Mouse (Mus musculus): ENCODE results near the gene H2-M10.1. TPM values are rescaled to one million over a fixed set of nuclear protein-coding genes. Genes with fewer than 3 reads are reported as not detected.
"Not testable (repeated sequence)": the region's sequence is repeated elsewhere in the genome, so short reads cannot be mapped to it uniquely, and the experiment has no call there.

The H2-M10.1 gene
- total RNA-seq (2015; ENCODE audit: low replicate concordance): not detected in 2 replicates
- not detected in 2 replicates for total RNA-seq (2017; ENCODE audit: low replicate concordance)

DNA sequence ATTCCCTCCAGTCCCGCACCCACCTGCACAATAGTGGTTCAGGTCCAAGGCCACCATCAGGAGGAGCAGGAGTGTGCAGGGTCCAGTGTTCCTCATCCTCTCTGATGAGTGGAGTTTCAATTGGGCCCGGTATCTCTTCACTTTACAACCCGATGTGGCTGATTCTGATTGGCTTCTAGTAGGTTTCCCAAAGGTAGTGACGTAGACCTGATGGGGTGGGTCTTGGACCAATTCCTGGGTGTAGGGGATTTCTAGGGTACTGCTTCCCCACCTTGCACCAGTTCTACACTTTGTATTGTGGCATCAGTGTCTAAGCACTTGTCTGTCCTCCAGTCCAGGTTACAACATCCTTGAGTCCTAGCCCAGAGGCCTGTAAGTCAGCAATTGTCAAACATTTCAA lies at the start of gene H2-M10.1:
TSS of gene H2-M10.1 (minus strand) at position 101 of the 400 bp plus-strand sequence.
- ATAC-seq (replicated peaks; ENCODE audit: low FRiP score, poor library complexity, severe bottlenecking): no peak

DNA sequence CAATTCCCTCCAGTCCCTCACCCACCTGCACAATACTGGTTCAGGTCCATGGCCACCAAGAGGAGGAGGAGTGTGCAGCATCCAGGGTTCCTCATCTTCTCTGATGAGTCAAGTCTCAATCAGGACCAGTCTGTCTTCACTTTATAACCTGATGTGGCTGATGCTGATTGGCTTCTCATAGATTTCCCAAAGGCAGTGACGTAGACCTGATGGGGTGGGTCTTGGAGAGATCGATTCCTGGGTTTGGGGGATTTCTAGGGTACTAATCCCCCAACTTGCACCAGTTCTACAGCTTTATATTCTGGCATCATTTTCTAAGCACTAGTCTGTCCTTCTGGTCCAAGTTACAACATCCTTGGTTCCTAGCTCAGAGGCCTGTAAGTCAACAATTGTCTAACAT lies 42.4 kb upstream of the H2-M10.1 start, which contains the start of gene H2-M10.3:
TSS of gene H2-M10.3 (minus strand) at position 101 of the 400 bp plus-strand sequence.
- not testable (repeated sequence) for ATAC-seq (replicated peaks; ENCODE audit: low FRiP score, poor library complexity, severe bottlenecking)

- ATAC-seq (replicated peaks; ENCODE audit: low FRiP score, poor library complexity, severe bottlenecking): not testable (repeated sequence)
Measured at GRCm38 (mm10) chr17:36362404-36362803, 36.4 kb upstream of the H2-M10.1 start.

- peak; percentile 86 for ATAC-seq (replicated peaks; ENCODE audit: low FRiP score, poor library complexity, severe bottlenecking)
Measured at GRCm38 (mm10) chr17:36357512-36357911, 31.6 kb upstream of the H2-M10.1 start.

DNA sequence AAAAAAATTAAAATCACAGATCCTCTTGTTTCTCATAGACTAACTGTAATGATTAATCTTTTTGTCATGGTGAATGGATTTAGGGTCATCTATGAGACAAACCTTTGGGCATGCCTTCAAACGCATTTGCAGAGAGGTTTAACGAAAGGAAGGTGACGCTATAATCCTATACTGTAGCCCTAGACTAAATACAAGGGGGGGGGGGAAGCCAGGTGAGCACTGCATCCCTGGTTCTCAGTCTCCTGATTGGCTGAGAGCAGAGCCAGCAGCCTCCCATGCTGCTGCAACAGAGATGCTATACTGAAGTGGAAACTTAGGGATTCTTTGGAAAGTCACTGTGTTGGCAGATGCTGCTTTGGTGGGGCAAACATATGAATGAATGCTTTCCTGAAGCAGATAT lies 29.8 kb upstream of the H2-M10.1 start:
- ATAC-seq (replicated peaks; ENCODE audit: low FRiP score, poor library complexity, severe bottlenecking): no peak

GRCm38 (mm10) chr17:36355343-36355742 lies 29.4 kb upstream of the H2-M10.1 start:
- not testable (repeated sequence) for ATAC-seq (replicated peaks; ENCODE audit: low FRiP score, poor library complexity, severe bottlenecking)

- ATAC-seq (replicated peaks; ENCODE audit: low FRiP score, poor library complexity, severe bottlenecking): no peak
Measured at GRCm38 (mm10) chr17:36315689-36316253, 10.2 kb downstream of the H2-M10.1 start.

GRCm38 (mm10) chr17:36315041-36315688 lies 10.8 kb downstream of the H2-M10.1 start:
- ATAC-seq (replicated peaks; ENCODE audit: low FRiP score, poor library complexity, severe bottlenecking): no peak

DNA sequence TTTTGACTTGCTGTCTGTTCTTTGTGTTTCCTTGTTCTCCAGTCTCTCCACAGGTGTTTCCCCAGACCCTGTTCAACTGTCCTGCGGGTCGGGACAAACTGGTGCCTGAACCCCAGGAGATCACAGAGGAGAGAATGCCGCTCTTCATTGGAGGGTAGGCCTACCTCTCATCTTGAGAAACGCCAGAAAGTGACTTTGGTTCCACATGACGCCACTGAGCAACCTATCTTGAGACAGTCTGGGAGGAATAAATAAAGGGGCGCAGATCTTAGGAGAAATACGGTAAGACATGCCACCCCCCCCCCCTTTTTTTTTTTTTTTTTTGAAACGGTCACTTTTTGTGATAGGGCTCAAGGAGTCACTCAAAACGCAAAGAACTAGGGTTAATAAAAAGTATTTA lies 11.4 kb downstream of the H2-M10.1 start:
- no peak for ATAC-seq (replicated peaks; ENCODE audit: low FRiP score, poor library complexity, severe bottlenecking)

DNA sequence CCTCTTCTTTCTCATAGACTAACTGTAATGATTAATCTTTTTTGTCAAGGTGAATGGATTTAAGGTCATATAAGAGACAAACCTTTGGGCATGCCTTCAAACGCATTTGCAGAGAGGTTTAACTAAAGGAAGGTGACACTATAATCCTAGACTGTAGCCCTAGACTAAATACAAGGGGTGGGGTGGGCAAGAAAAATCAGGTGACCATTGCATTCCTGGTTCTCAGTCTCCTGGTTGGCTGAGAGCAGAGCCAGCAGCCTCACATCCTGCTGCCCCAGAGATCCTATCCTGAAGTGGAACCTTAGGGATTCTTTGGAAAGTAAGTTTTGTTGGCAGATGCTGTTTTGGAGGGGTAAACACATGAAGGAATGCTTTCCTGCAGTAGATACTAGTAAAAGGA lies 16.7 kb downstream of the H2-M10.1 start:
- ATAC-seq (replicated peaks; ENCODE audit: low FRiP score, poor library complexity, severe bottlenecking): no peak

- ATAC-seq (replicated peaks; ENCODE audit: low FRiP score, poor library complexity, severe bottlenecking): not testable (repeated sequence)
Measured at GRCm38 (mm10) chr17:36308855-36309254, 17.1 kb downstream of the H2-M10.1 start.

DNA sequence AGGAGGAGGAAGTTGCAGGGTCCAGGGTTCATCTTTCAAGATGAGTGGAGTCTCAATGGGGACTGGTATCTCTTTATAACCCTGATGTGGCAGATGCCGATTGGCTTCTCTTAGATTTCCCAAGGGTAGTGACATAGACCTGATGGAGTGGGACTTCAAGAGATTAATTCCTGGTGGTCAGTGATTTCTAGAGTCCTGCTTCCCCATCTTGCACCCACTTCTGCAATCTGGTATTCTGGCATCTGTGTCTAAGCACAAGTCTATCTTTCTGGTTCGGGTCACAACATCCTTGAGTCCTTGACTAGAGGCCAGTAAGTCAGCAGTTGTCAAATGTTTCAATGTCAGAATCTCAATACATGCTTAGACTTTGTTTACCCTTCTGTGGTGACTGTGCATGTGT lies 39.6 kb downstream of the H2-M10.1 start, which contains the start of gene H2-M10.2:
TSS of gene H2-M10.2 (minus strand) at position 101 of the 400 bp plus-strand sequence.
- ATAC-seq (replicated peaks; ENCODE audit: low FRiP score, poor library complexity, severe bottlenecking): no peak

DNA sequence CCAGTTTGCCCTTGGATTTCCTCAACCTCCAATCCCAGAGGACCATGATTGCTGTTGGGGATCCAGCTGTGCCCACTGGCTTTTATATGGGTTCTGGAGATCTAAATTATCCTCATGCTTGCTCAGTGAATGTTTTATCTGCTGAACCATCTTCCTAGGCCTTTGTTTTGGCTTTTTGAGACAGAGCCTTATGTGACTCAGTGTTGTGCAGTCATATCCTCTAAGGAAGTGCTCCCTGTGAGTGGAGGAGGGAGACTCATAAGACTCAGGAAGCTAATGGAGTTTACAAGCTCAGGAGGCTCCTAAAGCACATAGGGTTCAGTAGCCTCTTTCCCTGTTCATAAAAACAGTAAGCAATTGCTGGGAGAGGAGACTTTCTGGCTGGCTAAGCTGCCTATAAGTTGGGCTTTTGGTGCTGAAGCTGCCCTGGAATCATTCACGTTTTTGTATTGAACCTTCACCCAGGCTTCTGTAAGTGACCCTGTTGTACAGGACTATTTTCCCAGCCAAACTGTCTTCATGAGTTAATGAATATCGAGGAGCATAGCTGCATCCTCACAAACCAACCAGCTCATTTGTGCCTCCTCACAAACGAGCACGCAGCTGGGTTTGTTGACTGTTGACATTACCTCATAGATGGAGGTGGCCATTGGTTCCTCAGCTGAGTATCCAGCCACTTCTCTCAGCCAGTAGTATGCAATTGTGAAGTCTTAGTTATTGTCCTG lies 44.3 kb downstream of the H2-M10.1 start:
- ATAC-seq (replicated peaks; ENCODE audit: low FRiP score, poor library complexity, severe bottlenecking): no peak

GRCm38 (mm10) chr17:36274776-36275175 lies 51.2 kb downstream of the H2-M10.1 start:
- ATAC-seq (replicated peaks; ENCODE audit: low FRiP score, poor library complexity, severe bottlenecking): no peak

GRCm38 (mm10) chr17:36273796-36274195 lies 52.2 kb downstream of the H2-M10.1 start:
- no peak for ATAC-seq (replicated peaks; ENCODE audit: low FRiP score, poor library complexity, severe bottlenecking)

Other genes starting within 250 kb of the H2-M10.1 start
- 1.5 TPM in 1 of 2 replicates, not detected in the other for gene Gm19684, start 204.5 kb downstream of the H2-M10.1 start, total RNA-seq (2015; ENCODE audit: low replicate concordance)
- 0.84 TPM in 1 of 2 replicates, not detected in the other for gene Gm19684, start 204.5 kb downstream of the H2-M10.1 start, total RNA-seq (2017; ENCODE audit: low replicate concordance)
- not detected in 2 replicates for gene Gm7030, start 196.7 kb downstream of the H2-M10.1 start, total RNA-seq (2015; ENCODE audit: low replicate concordance)
- gene Gm7030, start 196.7 kb downstream of the H2-M10.1 start, total RNA-seq (2017; ENCODE audit: low replicate concordance): not detected in 2 replicates
- not detected in 2 replicates for gene Gm8909, start 157.6 kb downstream of the H2-M10.1 start, total RNA-seq (2015; ENCODE audit: low replicate concordance)
- not detected in 2 replicates for gene Gm8909, start 157.6 kb downstream of the H2-M10.1 start, total RNA-seq (2017; ENCODE audit: low replicate concordance)
- gene H2-T3, start 135.9 kb downstream of the H2-M10.1 start, total RNA-seq (2015; ENCODE audit: low replicate concordance): not detected in 2 replicates
- not detected in 2 replicates for gene H2-T3, start 135.9 kb downstream of the H2-M10.1 start, total RNA-seq (2017; ENCODE audit: low replicate concordance)
- gene Rpp21, start 68.1 kb downstream of the H2-M10.1 start, total RNA-seq (2015; ENCODE audit: low replicate concordance): 12.3 and 23.6 TPM in 2 replicates
- 4.8 and 5.4 TPM in 2 replicates for gene Rpp21, start 68.1 kb downstream of the H2-M10.1 start, total RNA-seq (2017; ENCODE audit: low replicate concordance)
- 5.8 and 8.2 TPM in 2 replicates for gene Trim39, start 53.9 kb downstream of the H2-M10.1 start, total RNA-seq (2015; ENCODE audit: low replicate concordance)
- gene Trim39, start 53.9 kb downstream of the H2-M10.1 start, total RNA-seq (2017; ENCODE audit: low replicate concordance): 9.0 and 21.3 TPM in 2 replicates
- gene H2-M10.2, start 39.7 kb downstream of the H2-M10.1 start, total RNA-seq (2015; ENCODE audit: low replicate concordance): not detected in 2 replicates
- not detected in 2 replicates for gene H2-M10.2, start 39.7 kb downstream of the H2-M10.1 start, total RNA-seq (2017; ENCODE audit: low replicate concordance)
- gene H2-M10.3, start 42.3 kb upstream of the H2-M10.1 start, total RNA-seq (2015; ENCODE audit: low replicate concordance): not detected in 2 replicates
- gene H2-M10.3, start 42.3 kb upstream of the H2-M10.1 start, total RNA-seq (2017; ENCODE audit: low replicate concordance): not detected in 2 replicates
- gene H2-M10.4, start 136.2 kb upstream of the H2-M10.1 start, total RNA-seq (2015; ENCODE audit: low replicate concordance): not detected in 2 replicates
- not detected in 2 replicates for gene H2-M10.4, start 136.2 kb upstream of the H2-M10.1 start, total RNA-seq (2017; ENCODE audit: low replicate concordance)
- gene H2-M11, start 220.9 kb upstream of the H2-M10.1 start, total RNA-seq (2015; ENCODE audit: low replicate concordance): not detected in 2 replicates
- gene H2-M11, start 220.9 kb upstream of the H2-M10.1 start, total RNA-seq (2017; ENCODE audit: low replicate concordance): not detected in 2 replicates